Mouse (Mus musculus) thymus, adult 18-20 months (tissue): ENCODE measurements around the gene Syt6.

ENCODE experiments used
- DNase-seq, 2 experiments: peaks; one replicate each; pipeline ENCODE4 v3.0.0; 2022; ENCODE audit warnings: mixed read lengths in 2 of 2

The Syt6 gene

GRCm38 (mm10) chr3:103649716-103650115 is 74.7 kb downstream of the Syt6 start:
- no peak for DNase-seq

DNA sequence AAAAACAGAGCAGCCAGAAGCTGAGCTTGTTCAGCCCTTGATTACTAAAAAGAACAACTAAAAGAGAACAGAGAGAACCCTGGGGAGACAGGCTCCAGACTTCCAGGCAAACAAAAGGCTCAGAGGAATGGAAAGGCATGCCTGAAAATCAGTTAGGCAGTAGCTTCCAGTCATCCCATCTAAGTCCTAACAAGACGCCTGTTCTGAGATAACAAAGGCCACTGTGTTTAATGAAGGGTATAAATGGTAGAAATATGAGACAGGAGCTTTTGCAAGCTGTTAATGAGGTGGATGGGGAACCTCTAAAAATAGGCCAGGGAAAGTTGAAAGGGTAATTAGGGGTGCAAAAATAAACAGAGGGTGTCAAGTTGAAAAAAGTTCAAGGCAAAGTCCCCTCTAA is 75.4 kb downstream of the Syt6 start:
- no peak for DNase-seq

- DNase-seq, result no peak
These were observed 85.0 kb downstream of the Syt6 start for GRCm38 (mm10) chr3:103660012-103660411.

- DNase-seq, result no peak
These were observed 86.7 kb downstream of the Syt6 start for GRCm38 (mm10) chr3:103661714-103662113.

DNA sequence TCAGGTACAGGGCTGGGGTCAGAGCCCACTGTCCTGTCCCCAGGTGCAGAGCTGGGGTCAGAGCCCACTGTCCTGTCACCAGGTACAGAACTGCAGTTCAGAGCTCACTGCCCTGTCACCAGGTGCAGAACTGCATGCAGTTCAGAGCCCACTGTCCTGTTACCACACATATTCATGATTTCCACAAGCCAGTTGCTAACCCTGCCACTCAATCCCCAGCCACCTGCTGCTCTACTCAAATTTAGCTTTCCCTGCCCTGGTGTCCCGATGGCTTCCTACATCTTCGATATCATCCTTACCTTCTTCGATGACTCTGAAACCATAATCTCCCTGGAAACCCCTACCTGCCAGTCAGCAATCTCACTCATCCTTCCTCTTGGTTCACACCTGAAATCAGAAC is 88.4 kb downstream of the Syt6 start:
- no peak for DNase-seq

DNA sequence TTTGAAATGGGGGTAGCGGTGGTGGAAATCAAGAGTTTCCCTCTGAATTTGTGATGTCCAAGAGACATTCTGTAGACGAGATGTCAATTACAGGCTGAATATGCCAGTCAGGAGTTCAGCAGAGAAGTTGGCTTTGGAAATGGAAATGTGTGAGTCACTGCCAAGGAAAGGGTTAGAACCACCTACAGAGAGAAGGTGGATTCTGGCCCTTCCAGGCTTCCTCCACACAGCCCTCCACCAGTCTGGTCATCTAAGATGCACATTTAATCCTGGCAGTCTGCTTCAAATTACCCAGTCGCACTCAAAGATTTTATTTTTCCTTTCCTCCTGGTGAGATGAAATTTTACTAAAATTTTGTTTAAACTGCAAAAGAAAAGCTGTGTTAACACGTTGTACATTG is 97.1 kb downstream of the Syt6 start:
- no peak for DNase-seq

GRCm38 (mm10) chr3:103672716-103673115 is 97.7 kb downstream of the Syt6 start:
- DNase-seq, result no peak

DNA sequence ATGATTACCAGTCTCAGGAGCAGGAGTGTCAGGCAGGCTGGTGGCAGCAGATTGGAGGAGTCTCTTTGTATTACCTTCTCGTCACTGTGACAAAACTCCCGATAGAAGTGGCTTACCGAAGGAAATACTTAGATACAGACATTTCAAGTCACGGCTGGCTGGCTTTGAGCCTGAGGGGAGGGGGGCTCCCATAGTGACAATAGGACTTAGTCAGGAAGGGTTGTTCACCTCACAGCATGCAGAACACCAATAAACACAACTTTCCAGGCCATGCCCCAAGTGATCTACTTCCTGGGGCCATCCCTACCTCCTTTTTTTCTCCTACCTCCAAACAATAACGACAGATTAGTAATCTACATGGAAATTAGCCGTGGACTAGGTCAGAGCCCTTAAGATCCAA is 103.8 kb downstream of the Syt6 start:
- DNase-seq, result no peak

GRCm38 (mm10) chr3:103682473-103682872 is 107.4 kb downstream of the Syt6 start:
- DNase-seq, result no peak

- no peak for DNase-seq
These were observed 108.4 kb downstream of the Syt6 start for GRCm38 (mm10) chr3:103683234-103683965.

GRCm38 (mm10) chr3:103683966-103684319 is 108.9 kb downstream of the Syt6 start:
- no peak for DNase-seq

GRCm38 (mm10) chr3:103689043-103689442 is 114.0 kb downstream of the Syt6 start:
- no peak for DNase-seq

GRCm38 (mm10) chr3:103690506-103690905 is 115.5 kb downstream of the Syt6 start:
- no peak for DNase-seq
